Mouse (Mus musculus) lung, embryonic 15.5 days (tissue): ENCODE measurements around the gene Cplx3. TPM values are rescaled to one million over a fixed set of nuclear protein-coding genes. Genes with fewer than 3 reads are reported as not detected.

Experiments used
- ATAC-seq: fragments of 200-750 bp; cut with Nextera tagmentation; 2 replicates; pipeline ENCODE4 v1.8.0; 2017; ENCODE audit warnings: moderate number of reproducible peaks, borderline replicate concordance; ENCODE audit not compliant: low FRiP score, low TSS enrichment; ENCODE audit errors: extremely low read depth
- H3K27ac ChIP-seq: fragments of 300-500 bp; sonication (generic); 2 replicates; pipeline ENCODE4 v1.5.1; 2015; ENCODE audit warnings: moderate library complexity, mild to moderate bottlenecking, inconsistent platforms
- H3K27me3 ChIP-seq: fragments of 300-500 bp; sonication (generic); 2 replicates; pipeline ENCODE4 v1.6.1; 2015; ENCODE audit warnings: inconsistent platforms
- H3K36me3 ChIP-seq: fragments of 300-500 bp; sonication (generic); 2 replicates; pipeline ENCODE4 v1.6.1; 2015; ENCODE audit warnings: inconsistent platforms
- H3K4me1 ChIP-seq: fragments of 300-500 bp; sonication (generic); 2 replicates; pipeline ENCODE4 v1.6.1; 2015; ENCODE audit warnings: inconsistent platforms
- H3K4me2 ChIP-seq: fragments of 300-500 bp; sonication (generic); 2 replicates; pipeline ENCODE4 v1.6.1; 2015; ENCODE audit warnings: inconsistent platforms, mild to moderate bottlenecking, moderate library complexity
- H3K4me3 ChIP-seq: fragments of 300-500 bp; sonication (generic); 2 replicates; pipeline ENCODE4 v1.5.1; 2015; ENCODE audit warnings: mild to moderate bottlenecking, inconsistent platforms
- H3K9ac ChIP-seq: fragments of 300-500 bp; sonication (generic); 2 replicates; pipeline ENCODE4 v1.6.1; 2015; ENCODE audit warnings: inconsistent platforms
- H3K9me3 ChIP-seq: fragments of 300-500 bp; sonication (generic); 2 replicates; pipeline ENCODE4 v1.6.1; 2016; ENCODE audit warnings: inconsistent platforms
- WGBS: fragments of 180-500 bp; shearing (Covaris S2); methylation state at CpG from one replicate; pipeline ENCODE4 v1.1.7; 2015; 5-methylcytosine and 5-hydroxymethylcytosine counted together
- polyA plus RNA-seq: library from polyadenylated mRNA; unstranded; fragments of >200 nt; fragmentation: Nextera tagmentation; extraction: Ambion mirVana; gene quantifications from 2 replicates; pipeline ENCODE4 v1.2.1, GENCODE M21; 2015

Cplx3 gene
- polyA plus RNA-seq, 1 experiment from 2014 or later: not detected

DNA sequence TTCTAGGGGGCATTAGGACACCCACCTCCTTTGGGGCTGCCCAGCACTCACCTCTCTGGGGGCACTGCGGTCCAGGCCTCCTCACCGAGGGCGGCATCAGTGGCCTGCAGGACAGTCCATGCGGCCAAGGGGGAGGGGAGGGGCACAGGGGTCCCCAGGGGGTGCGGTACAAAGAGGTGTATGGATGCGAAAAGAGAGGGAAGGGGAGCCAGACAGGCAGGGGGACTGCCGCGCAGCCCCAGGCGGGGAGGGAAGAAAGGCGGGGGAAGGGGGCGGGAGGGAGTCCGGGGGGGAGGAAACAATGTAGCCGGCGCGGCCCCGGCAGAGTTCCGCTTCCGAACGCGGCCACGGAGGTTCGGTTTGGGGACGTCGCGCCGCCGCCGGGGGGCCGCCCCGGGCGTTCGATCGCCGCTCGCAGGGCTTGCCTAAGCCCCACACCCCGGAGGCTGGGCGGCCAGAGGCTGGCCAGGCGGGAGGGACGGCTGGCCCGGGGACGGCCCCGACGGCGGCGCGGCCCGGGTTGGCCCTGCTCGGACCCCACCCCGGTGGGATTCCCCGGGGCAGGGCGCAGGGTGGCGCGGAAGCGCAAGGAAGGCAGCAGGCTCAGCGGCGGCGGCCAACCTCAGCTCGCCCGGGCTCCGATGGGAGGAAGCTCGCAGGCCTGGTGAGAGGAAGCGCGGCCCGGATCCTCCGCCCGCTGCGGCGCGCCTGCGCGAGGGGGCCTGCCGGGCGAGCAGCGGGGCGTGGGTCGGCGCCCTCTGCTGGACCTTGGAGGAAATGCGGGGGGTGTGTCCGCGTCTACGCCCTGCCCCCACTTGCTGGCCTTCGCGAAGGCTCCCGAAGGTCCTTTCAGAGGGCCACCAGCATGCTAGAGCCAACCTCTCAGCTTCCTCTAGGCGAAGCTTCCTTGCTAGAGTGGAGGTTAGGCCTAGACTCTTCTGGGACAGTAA is 39.1 kb upstream of the Cplx3 start:
- Histone ChIP-seq H3K9me3 (no peaks in the 10 kb centered on the region), H3K4me2 (peak overlapping the region; percentile 82), H3K4me3 (peak overlapping the region; percentile 93), H3K27me3 (no peaks in the 10 kb centered on the region), H3K9ac (peak overlapping the region; percentile 99), H3K36me3 (no peaks in the 10 kb centered on the region), H3K27ac (peak overlapping the region; percentile 98), H3K4me1 (peaks cover 39% of the 10 kb centered on the region)
- 0% methylated on average over 63 of the region's 85 CpGs for WGBS
- ATAC-seq: peak; percentile 91

DNA sequence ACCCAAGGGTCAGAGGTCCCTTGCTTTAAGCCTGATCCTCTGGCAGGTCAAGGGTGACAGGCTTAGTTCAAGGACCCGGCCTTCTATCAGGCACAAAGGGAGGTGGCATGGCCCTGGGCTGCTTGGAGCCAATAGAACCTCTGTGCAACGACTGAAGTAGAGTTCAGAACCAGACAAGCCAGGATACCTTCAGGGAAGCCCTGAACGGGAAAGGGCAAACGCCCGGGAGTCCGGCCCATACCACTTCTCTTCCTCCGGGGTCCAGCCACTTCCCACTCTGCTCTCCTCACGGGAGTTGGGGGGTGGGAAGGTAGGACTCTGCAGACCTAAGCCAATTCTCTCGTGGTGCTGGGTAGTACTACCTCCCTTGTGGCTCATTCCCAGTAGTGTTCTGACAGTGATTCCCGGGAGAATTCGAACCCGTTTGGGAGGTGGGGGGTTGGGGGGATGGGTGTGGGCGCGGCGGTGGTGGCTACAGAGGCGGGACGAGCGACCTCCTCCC is 38.4 kb upstream of the Cplx3 start:
- Histone ChIP-seq H3K4me1 (peaks cover 46% of the 10 kb centered on the region), H3K9ac (peak overlapping the region; percentile 99), H3K27me3 (no peaks in the 10 kb centered on the region), H3K4me3 (peak overlapping the region; percentile 93), H3K9me3 (no peaks in the 10 kb centered on the region), H3K36me3 (no peaks in the 10 kb centered on the region), H3K27ac (peak overlapping the region; percentile 98), H3K4me2 (peak overlapping the region; percentile 82)
- under 1% methylated on average over 18 of the region's 18 CpGs for WGBS
- no peak for ATAC-seq

DNA sequence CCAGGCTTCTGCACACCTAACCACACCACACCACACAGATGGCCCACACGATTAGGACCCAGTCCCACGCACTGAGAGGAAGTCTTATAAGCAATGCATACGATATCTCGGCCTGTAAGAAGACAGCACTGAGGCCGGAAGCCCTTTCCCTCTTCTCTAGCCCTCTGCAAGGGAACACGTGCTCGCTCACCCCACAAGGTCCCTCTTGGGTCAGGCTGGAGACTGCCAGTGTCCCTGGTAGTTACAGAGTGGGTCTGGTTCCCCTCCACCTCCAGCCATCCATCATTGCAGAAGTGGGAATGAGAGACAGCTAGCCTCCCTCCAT is 37.7 kb upstream of the Cplx3 start:
- ATAC-seq: no peak
- no peaks in the 10 kb centered on the region for H3K36me3 ChIP-seq
- no peaks in the 10 kb centered on the region for H3K27me3 ChIP-seq
- 37% methylated on average over 7 of the region's 7 CpGs for WGBS
- peak overlapping the region; percentile 99 for H3K9ac ChIP-seq
- peaks cover 53% of the 10 kb centered on the region for H3K4me1 ChIP-seq
- H3K9me3 ChIP-seq: no peaks in the 10 kb centered on the region
- peak overlapping the region; percentile 82 for H3K4me2 ChIP-seq
- H3K4me3 ChIP-seq: peak overlapping the region; percentile 93
- H3K27ac ChIP-seq: no peak overlapping the region

DNA sequence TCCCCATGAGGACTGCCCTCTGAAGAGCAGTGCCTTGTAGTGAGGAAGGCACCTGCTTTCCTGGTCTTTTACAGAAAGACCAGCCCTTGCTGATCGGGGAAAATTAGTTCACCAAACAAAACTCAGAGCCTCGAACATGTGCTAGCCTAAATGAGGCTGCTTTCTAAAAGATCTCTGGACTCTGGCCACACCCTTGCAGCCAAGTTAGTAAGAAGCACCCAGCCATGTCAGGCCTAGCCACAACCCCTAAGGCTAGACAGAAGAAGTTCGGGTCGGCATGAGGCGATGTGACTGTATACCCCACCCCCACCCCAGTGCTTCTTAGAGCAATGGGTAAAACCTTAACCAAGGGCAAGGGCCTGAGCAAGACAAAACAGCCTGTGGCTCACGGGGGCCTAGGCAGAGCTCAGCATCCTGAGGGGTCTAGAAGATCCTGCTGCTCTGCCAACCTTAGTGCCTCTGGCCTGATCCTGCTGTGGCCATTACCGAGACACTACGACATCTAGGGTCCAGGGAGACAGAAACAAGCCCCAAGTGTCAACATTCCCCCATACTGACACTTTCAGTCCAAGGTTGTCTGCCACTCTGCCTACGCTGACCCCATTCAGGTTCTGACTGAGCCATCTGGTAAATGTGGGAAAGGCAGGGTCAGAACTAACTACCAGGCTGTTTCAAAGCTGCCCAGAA is 37.2 kb upstream of the Cplx3 start:
- Histone ChIP-seq H3K9ac (peak overlapping the region; percentile 99; the same call in 1 of the 2 replicates), H3K9me3 (no peaks in the 10 kb centered on the region), H3K4me2 (peak overlapping the region; percentile 82), H3K27ac (no peak overlapping the region), H3K4me3 (peak overlapping the region; percentile 93), H3K27me3 (no peaks in the 10 kb centered on the region), H3K36me3 (no peaks in the 10 kb centered on the region), H3K4me1 (peaks cover 58% of the 10 kb centered on the region)
- no peak for ATAC-seq
- WGBS: 65% methylated on average over 9 of the region's 9 CpGs

DNA sequence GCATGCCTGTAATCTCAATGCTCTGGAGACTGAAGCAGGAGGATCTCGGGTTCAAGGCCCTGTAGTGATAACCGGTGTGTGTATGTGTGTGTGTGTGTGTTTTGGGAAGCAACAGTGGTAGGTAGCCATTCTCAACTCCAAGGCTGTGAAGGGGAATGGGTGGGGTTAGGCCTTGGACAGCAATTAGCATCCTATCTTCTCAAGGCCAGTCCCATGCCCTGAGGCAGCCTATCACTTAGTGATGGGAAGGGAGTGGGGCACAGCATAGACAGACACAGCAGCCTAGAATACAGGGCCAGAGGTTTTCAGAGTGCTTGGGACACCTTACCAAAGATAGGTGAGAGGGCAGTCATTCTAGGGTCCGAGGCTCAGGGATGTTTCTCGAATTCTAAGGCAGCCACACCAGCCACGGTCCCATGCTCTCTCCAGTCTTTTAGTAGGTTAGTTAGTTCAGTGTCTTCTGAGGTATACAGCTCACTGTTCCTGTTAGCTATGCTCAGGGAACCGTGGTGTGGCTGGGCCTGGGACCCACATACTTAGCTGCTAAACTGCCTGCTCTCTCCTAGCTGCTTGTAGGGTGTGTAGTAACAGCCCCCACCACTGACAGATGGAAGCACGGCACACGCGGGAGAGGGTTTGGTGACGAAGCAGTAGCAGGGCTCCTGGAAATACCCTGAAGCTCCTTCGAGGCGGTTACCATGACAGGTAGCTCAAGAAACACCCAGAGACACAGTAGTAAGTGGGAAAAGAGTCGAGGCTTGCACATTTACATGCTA is 35.9 kb upstream of the Cplx3 start:
- no peaks in the 10 kb centered on the region for H3K36me3 ChIP-seq
- H3K4me2 ChIP-seq: no peak overlapping the region
- no peaks in the 10 kb centered on the region for H3K9me3 ChIP-seq
- no peak overlapping the region for H3K27ac ChIP-seq
- no peak overlapping the region for H3K4me3 ChIP-seq
- H3K27me3 ChIP-seq: no peaks in the 10 kb centered on the region
- peaks cover 71% of the 10 kb centered on the region for H3K4me1 ChIP-seq
- WGBS: 86% methylated on average over 13 of the region's 13 CpGs
- no peak overlapping the region for H3K9ac ChIP-seq
- ATAC-seq: no peak

DNA sequence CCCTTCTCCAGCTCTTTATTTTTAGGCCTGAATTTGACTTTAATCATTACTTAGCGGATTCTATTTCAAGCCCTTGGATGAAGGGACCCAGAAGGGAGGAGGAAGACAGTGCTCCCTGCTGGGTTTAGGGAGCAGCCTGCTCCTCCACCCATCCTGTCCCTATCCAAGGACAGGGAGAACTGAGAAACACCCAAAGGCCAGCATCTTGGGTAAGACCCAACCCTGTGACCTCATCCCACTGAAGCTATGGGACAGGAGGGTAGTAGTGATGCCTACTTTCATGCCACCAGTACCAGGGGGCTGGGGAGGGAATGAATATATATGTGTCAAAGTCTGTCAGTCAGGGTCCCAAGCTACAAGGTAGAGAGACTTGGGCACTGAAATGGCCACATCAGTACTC is 34.9 kb upstream of the Cplx3 start:
- 84% methylated on average over 1 of the region's 1 CpGs for WGBS
- Histone ChIP-seq H3K9ac (peak overlapping the region; percentile 4; the same call in 1 of the 2 replicates), H3K4me1 (peaks cover 73% of the 10 kb centered on the region), H3K4me2 (peak overlapping the region; percentile 45), H3K36me3 (no peaks in the 10 kb centered on the region), H3K4me3 (no peak overlapping the region), H3K27ac (peak overlapping the region; percentile 88; the same call in 1 of the 2 replicates), H3K9me3 (no peaks in the 10 kb centered on the region), H3K27me3 (no peaks in the 10 kb centered on the region)
- ATAC-seq: no peak

DNA sequence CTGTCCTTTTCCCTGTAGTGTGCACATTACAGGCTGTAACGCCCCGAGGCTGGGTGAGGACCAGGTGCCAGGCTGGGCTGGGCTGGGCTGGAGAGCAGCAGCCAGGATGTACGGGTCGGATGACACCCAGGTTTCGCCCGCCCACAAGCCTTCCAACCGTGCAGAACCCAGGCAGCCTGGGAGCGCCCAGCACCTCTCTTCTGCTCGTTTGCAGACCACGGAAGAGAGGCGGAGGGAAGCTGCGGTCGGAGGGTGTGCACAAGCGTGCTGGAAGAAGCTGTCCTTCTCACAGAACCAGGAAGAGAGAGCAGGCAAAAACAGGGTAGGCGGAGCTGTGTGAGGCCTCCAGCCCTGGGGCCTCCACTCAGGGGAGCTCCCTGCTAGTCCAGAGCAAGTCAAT is 34.3 kb upstream of the Cplx3 start:
- Histone ChIP-seq H3K9me3 (no peaks in the 10 kb centered on the region), H3K4me1 (peaks cover 73% of the 10 kb centered on the region), H3K9ac (0 out of 2 replicates have a peak overlapping the region, but pooled peaks have one; percentile 20), H3K4me3 (peak overlapping the region; percentile 10), H3K27ac (peak overlapping the region; percentile 88), H3K36me3 (no peaks in the 10 kb centered on the region), H3K4me2 (peak overlapping the region; percentile 45), H3K27me3 (no peaks in the 10 kb centered on the region)
- peak; percentile 9; the same call in 1 of the 2 replicates for ATAC-seq
- WGBS: 10% methylated on average over 15 of the region's 15 CpGs

DNA sequence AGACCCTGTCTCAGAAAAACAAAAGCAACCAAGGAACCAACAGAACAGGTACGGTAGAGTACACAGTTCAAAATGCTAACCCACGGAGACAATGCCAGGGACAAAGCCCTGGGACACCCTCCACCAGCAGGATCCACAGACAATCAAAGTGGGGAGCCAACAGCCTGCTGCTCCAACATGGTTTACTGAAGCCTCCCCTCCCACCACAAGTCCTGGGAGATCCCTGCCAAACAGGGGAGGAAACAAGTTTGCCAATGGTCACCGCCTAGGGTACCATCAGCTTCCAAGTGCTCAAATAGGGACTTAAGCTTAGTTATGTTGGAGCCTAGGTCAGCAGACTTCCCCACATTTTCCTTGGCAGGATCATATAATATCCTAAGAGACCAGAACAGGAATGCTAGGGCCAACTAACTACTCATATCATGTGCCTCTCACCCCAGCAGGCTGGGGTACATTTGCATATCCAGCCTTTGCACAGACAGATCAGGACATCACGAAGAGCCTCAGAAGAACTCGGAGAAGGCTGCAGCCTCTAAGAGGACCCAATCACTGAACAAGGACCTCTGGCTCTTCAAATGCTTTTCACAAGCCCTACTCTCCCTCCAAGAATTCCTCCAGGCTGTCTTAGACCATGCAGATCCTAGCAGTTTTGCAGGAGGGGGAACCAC is 33.7 kb upstream of the Cplx3 start:
- no peak overlapping the region for H3K9ac ChIP-seq
- H3K4me3 ChIP-seq: peak overlapping the region; percentile 10
- H3K27ac ChIP-seq: peak overlapping the region; percentile 88
- H3K4me1 ChIP-seq: peaks cover 73% of the 10 kb centered on the region
- ATAC-seq: no peak
- no peaks in the 10 kb centered on the region for H3K27me3 ChIP-seq
- 62% methylated on average over 5 of the region's 5 CpGs for WGBS
- peak overlapping the region; percentile 45 for H3K4me2 ChIP-seq
- H3K36me3 ChIP-seq: no peaks in the 10 kb centered on the region
- H3K9me3 ChIP-seq: no peaks in the 10 kb centered on the region

DNA sequence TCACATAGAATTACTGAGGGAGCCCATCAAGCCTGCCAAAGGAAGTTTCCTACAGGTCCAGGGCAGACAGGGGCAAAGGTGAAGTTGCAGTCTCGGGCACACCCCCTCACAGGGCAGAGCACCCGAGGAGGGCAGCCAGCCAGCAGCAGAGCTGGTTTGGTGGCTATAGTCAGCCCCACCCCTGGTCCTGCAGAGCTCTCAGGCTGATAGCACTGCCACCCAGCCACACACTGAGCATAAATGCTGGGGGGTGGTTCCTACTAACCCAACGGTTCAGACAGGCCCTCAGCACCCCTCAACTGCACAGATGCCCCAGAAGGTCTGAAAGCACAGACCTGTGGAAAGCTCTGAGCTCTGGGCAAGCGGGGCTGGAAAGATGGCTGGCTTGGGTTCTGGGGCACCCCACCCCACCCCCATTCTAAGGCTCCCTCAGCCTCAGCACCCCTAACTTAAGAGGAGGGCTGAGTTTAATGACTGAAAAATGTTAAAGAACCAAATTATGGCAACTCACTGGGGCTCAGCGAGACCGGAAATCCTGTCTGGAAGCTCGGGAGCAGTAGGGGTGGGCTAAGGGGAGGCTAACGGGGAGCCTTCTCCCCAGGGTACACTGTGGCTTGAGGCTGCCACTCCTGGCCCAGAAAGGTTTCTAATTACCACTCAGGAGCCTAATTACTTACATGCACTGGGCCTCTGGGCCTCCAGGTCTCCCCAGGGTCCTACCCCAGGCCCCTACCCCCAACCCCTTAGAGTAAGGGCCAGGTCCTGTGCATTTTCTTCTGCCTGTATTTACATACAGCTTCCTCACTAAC is 32.8 kb upstream of the Cplx3 start:
- H3K4me3 ChIP-seq: no peak overlapping the region
- peak overlapping the region; percentile 21 for H3K9ac ChIP-seq
- ATAC-seq: peak; percentile 50; the same call in 1 of the 2 replicates
- peak overlapping the region; percentile 88 for H3K27ac ChIP-seq
- no peaks in the 10 kb centered on the region for H3K27me3 ChIP-seq
- H3K9me3 ChIP-seq: no peaks in the 10 kb centered on the region
- peaks cover 67% of the 10 kb centered on the region for H3K4me1 ChIP-seq
- peak overlapping the region; percentile 45 for H3K4me2 ChIP-seq
- H3K36me3 ChIP-seq: no peaks in the 10 kb centered on the region
- WGBS: 31% methylated on average over 8 of the region's 8 CpGs

DNA sequence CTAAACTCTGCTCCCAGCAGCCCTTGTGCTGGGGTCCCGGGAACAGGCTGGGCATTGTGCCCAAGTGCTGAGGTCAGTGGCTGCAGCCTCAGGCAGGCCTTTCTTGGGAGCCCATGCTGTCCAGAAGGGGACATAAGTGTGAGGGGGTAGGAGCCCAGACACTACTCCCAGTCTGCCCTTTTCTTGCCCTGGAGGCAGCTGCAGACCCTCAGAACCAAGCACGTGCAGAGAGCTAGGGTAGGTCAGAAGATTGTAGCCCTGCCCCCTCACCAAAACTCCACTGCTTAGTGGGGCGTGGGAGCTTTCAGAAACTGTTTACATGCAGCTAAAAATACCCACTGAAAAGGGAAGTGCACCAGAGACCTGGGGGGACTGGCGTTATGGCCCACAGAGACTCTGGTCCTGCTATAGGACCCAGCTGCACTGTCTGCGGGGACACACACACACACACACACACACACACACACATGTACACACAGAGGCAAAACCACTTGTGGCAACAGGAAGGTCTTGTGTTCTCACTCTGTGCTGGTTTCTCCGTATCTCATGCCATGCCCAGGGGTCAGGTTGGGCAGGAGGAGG is 31.8 kb upstream of the Cplx3 start:
- peaks cover 56% of the 10 kb centered on the region for H3K4me1 ChIP-seq
- peak overlapping the region; percentile 88 for H3K27ac ChIP-seq
- H3K36me3 ChIP-seq: no peaks in the 10 kb centered on the region
- H3K9ac ChIP-seq: no peak overlapping the region
- H3K9me3 ChIP-seq: no peaks in the 10 kb centered on the region
- WGBS: 10% methylated on average over 6 of the region's 6 CpGs
- peak; percentile 60 for ATAC-seq
- no peak overlapping the region for H3K4me3 ChIP-seq
- H3K27me3 ChIP-seq: no peaks in the 10 kb centered on the region
- peak overlapping the region; percentile 45 for H3K4me2 ChIP-seq
